Mouse (Mus musculus) cerebral cortex, adult 2 months (tissue): ENCODE results near the gene Zfp414.

ENCODE experiments used
- WGBS: fragments of 180-500 bp; shearing (Covaris S2); methylation state at CpG from one replicate; pipeline ENCODE4 v1.1.7; 2018; 5-methylcytosine and 5-hydroxymethylcytosine counted together

Zfp414 gene

DNA sequence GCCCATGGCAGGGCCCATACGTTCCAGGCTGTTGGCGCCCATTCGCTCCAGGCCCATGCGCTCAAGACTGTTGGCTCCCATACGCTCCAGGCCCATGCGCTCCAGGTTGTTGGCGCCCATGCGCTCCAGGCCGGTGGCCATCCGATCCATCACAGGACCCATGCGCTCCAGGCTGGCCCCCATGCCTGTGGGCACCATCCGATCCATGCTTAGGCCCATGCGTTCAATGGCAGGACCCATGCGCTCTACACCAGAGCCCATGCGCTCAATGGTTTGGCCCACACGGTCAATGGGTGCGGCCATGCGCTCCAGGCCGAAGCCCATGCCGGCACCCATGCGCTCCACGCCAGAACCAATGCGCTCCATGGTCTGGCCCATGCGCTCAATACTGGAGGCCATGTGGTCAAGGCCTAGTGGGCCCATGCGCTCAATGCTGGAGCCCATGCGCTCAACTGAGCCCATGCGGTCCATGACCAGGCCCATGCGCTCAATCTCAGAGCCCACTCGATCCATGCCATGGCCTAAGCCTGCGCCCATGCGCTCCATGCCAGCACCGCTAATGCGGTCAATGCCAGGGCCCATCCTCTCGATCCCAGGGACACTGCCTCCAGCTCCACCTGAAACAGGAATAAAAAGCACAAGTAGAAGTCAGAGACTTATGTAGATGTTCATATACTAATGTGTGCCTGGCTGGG is 21.0 kb downstream of the Zfp414 start:
- 97% methylated on average over 34 of the region's 34 CpGs for WGBS

- WGBS = 76% methylated on average over 3 of the region's 3 CpGs
Measured at GRCm38 (mm10) chr17:33666813-33667212, 37.9 kb downstream of the Zfp414 start.

DNA sequence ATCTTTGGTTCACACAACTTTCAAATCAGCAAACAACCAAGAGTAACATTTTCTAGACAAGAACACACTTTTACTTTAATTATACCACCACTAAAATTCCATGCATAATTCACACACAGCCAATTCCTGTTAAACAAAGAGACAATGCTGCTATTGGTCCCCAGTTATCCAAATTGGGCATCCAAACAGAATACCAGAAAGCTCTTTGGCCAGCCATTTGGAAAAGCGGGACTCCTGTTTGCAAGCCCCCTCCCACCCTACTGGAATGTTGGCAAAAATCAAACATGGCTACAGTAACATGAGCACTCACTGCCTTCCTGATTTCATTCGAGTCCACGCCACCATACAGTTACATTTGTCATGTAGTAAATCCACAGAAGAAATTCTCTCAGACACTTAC is 40.8 kb downstream of the Zfp414 start:
- WGBS = 52% methylated on average over 3 of the region's 3 CpGs

DNA sequence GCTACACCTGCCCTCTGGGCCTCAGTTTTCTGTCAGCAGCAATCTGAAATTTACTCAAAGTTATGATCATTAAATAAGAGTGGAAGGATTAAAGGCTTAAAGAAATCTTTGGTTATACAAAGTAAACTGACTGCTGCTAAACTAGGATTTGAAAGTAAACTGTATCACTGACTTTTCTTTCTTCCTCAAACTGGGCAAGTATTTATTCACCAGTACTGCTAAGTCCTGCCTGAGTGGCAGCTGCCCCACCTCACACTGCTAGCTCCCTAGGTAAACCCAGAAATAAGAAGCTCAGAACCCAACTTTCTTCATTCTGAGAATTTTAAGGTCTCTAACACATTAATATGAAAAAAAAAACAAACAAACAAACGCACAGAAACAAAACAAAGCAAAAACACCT is 44.9 kb downstream of the Zfp414 start:
- WGBS = 69% methylated on average over 1 of the region's 1 CpGs

- WGBS = 77% methylated on average over 2 of the region's 2 CpGs
Measured at GRCm38 (mm10) chr17:33676086-33676485, 47.2 kb downstream of the Zfp414 start.
